Mouse (Mus musculus) midbrain, embryonic 13.5 days (tissue): ENCODE results near the gene Hoxc6. TPM values are rescaled to one million over a fixed set of nuclear protein-coding genes. Genes with fewer than 3 reads are reported as not detected.

Experiments
- ATAC-seq: fragments of 200-750 bp; cut with Nextera tagmentation; 2 replicates; pipeline ENCODE4 v1.8.0; 2017; ENCODE audit warnings: mild to moderate bottlenecking, moderate TSS enrichment, moderate library complexity
- H3K27ac ChIP-seq: fragments of 300-500 bp; sonication (generic); 2 replicates; pipeline ENCODE4 v1.5.1; 2015; ENCODE audit warnings: inconsistent platforms, mild to moderate bottlenecking, moderate library complexity
- H3K27me3 ChIP-seq: fragments of 300-500 bp; sonication (generic); 2 replicates; pipeline ENCODE4 v1.6.1; 2015; ENCODE audit warnings: mild to moderate bottlenecking, inconsistent platforms
- H3K36me3 ChIP-seq: fragments of 300-500 bp; sonication (generic); 2 replicates; pipeline ENCODE4 v1.6.1; 2015; ENCODE audit warnings: mild to moderate bottlenecking, inconsistent platforms
- H3K4me1 ChIP-seq: fragments of 300-500 bp; sonication (generic); replicated peaks from 2 replicates; pipeline ENCODE4 v1.6.1; 2015; ENCODE audit warnings: inconsistent platforms
- H3K4me2 ChIP-seq: fragments of 300-500 bp; sonication (generic); replicated peaks from 2 replicates; pipeline ENCODE4 v1.6.1; 2015; ENCODE audit warnings: moderate library complexity, mild to moderate bottlenecking, inconsistent platforms
- H3K4me3 ChIP-seq: fragments of 300-500 bp; sonication (generic); replicated peaks from 2 replicates; pipeline ENCODE4 v1.5.1; 2015; ENCODE audit warnings: mild to moderate bottlenecking, inconsistent platforms
- H3K9ac ChIP-seq: fragments of 300-500 bp; sonication (generic); replicated peaks from 2 replicates; pipeline ENCODE4 v1.6.1; 2015; ENCODE audit warnings: mild to moderate bottlenecking, inconsistent platforms
- H3K9me3 ChIP-seq: fragments of 300-500 bp; sonication (generic); 2 replicates; pipeline ENCODE4 v1.6.1; 2016; ENCODE audit warnings: mild to moderate bottlenecking, inconsistent platforms
- WGBS: fragments of 180-500 bp; shearing (Covaris S2); methylation state at CpG from one replicate; pipeline ENCODE4 v1.1.7; 2015; 5-methylcytosine and 5-hydroxymethylcytosine counted together
- polyA plus RNA-seq: library from polyadenylated mRNA; unstranded; fragments of >200 nt; fragmentation: Nextera tagmentation; extraction: Ambion mirVana; gene quantifications from 2 replicates; pipeline ENCODE4 v1.2.1, GENCODE M21; 2015

Gene Hoxc6
- polyA plus RNA-seq, result not detected in 2 replicates

DNA sequence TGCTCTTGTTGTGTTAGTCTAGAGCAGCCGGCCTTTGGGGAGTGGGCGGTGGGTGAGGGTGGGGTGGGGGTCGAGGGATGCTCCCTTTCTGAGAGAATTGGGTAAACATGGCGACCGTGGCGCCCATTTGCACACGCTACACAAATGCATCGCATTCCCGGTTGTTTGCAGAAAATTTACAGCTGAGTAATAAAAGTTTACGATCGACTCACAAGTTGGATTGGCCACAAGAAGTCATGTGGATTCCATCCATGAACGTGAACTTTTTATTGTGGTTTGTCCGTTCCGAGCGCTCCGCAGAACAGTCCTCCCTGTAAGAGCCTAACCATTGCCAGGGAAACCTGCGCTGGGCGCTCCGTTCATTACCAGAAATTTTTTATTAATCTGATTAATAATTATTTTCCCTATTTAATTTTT, at the start of gene Hoxc6:
Gene Hoxc6, plus strand, starts transcription at position 319 of the 417 bp plus-strand sequence.
- H3K4me2 ChIP-seq, result peak within 1 kb of the TSS; percentile 48
- no peak for ATAC-seq
- 1% methylated on average over 19 of the region's 19 CpGs for WGBS
- peaks cover 7% of the 10 kb centered on the region for H3K4me1 ChIP-seq
- no peak within 1 kb of the TSS for H3K9ac ChIP-seq
- no peaks in the 10 kb centered on the region for H3K36me3 ChIP-seq
- H3K9me3 ChIP-seq, result no peaks in the 10 kb centered on the region
- peaks cover 99% of the 10 kb centered on the region for H3K27me3 ChIP-seq
- no peak within 1 kb of the TSS for H3K27ac ChIP-seq
- H3K4me3 ChIP-seq, result peak within 1 kb of the TSS; percentile 30

DNA sequence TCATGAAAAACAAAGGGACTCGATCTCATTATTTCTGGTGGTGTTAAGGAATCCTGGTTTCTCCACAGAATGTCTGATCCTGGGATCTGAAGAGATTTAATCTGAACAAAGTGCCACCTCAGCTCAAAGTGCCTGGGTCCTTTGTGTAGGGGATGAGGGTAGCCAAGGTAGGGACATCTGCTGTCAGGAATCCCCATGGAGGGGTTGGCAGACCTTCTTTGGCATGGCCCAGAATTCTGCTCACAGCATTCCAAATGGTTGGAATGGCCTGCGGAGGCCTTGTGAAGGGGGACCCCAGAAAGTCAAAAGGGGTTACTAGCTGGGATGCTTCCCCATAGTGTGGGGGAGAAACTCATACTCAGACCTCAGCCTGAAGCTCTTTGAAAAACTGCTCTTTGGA, 49.2 kb upstream of the Hoxc6 start:
- Histone ChIP-seq H3K4me2 (no peak overlapping the region), H3K36me3 (no peaks in the 10 kb centered on the region), H3K9me3 (no peaks in the 10 kb centered on the region), H3K9ac (no peak overlapping the region), H3K4me1 (no peaks in the 10 kb centered on the region), H3K27me3 (peaks cover 100% of the 10 kb centered on the region), H3K27ac (no peak overlapping the region), H3K4me3 (no peak overlapping the region)
- no peak for ATAC-seq
- WGBS, result 5% methylated on average over 2 of the region's 2 CpGs

DNA sequence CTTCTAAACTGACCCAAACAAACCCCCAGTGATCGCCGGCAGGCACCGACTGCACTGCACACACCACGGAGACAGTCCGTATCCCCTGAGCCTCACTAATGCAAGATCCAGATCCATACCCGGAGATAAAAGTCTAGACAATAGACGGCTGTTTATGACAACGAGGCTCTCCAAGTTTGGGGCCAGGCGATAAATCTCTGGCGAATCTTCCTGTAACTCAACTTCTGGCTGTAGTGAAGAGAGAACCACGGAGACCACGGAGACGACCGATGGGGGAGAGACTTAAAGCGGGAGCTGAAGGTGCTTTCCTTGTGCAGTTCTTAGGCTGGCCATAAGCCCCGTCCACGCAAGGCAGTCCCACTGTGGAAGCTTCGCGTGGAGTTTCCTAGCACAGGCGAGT, 48.4 kb upstream of the Hoxc6 start:
- Histone ChIP-seq H3K9ac (no peak overlapping the region), H3K4me1 (no peaks in the 10 kb centered on the region), H3K4me3 (no peak overlapping the region), H3K27ac (no peak overlapping the region), H3K36me3 (no peaks in the 10 kb centered on the region), H3K9me3 (no peaks in the 10 kb centered on the region), H3K4me2 (no peak overlapping the region), H3K27me3 (peaks cover 100% of the 10 kb centered on the region)
- ATAC-seq, result no peak
- WGBS, result 2% methylated on average over 20 of the region's 20 CpGs

DNA sequence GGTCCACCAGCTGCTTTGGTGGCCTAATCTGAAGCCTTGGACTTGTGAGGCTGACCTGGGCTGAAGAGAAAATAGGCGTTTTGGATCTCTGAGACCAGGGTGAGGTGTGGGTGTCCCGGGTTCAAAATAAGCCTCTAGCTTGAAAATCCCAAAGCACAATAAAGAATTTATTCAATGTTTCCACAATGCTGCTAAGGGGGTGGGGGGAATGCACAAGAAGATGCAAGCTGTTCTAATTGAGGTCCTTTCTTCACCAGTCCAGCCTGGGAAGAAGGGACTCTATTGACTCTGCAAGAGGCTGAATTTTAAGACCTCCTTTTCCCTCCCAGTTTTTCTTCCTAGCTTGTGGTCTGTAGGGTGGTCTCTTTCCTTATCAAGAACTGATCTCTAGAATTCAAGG, 47.2 kb upstream of the Hoxc6 start:
- WGBS, result 12% methylated on average over 2 of the region's 2 CpGs
- no peak overlapping the region for H3K9ac ChIP-seq
- no peaks in the 10 kb centered on the region for H3K4me1 ChIP-seq
- H3K4me2 ChIP-seq, result no peak overlapping the region
- H3K4me3 ChIP-seq, result no peak overlapping the region
- no peaks in the 10 kb centered on the region for H3K9me3 ChIP-seq
- H3K27me3 ChIP-seq, result peaks cover 100% of the 10 kb centered on the region
- no peak overlapping the region for H3K27ac ChIP-seq
- ATAC-seq, result no peak
- H3K36me3 ChIP-seq, result no peaks in the 10 kb centered on the region

DNA sequence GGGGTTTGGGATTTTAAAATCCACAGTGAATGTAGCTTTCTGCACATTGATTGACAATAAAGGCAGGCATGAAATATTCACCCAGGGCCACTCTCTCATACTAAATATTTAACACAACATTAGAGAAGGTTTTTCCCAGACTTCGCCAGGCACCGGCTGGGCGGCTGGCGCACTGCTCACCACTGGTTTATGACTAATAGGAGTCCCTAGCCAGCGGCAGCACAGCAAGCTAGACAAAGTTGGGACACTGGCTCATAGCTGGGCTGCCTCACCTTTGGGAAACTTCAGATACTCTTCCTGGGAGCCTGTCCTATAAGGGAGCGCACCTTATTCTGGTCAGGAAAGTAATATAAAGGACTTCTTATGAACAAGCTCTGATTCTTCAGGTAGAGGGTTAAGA, 44.5 kb upstream of the Hoxc6 start:
- Histone ChIP-seq H3K4me1 (no peaks in the 10 kb centered on the region), H3K27ac (no peak overlapping the region), H3K4me3 (no peak overlapping the region), H3K36me3 (no peaks in the 10 kb centered on the region), H3K27me3 (peaks cover 100% of the 10 kb centered on the region), H3K9me3 (no peaks in the 10 kb centered on the region), H3K4me2 (no peak overlapping the region), H3K9ac (no peak overlapping the region)
- no peak for ATAC-seq
- WGBS, result 3% methylated on average over 6 of the region's 6 CpGs

DNA sequence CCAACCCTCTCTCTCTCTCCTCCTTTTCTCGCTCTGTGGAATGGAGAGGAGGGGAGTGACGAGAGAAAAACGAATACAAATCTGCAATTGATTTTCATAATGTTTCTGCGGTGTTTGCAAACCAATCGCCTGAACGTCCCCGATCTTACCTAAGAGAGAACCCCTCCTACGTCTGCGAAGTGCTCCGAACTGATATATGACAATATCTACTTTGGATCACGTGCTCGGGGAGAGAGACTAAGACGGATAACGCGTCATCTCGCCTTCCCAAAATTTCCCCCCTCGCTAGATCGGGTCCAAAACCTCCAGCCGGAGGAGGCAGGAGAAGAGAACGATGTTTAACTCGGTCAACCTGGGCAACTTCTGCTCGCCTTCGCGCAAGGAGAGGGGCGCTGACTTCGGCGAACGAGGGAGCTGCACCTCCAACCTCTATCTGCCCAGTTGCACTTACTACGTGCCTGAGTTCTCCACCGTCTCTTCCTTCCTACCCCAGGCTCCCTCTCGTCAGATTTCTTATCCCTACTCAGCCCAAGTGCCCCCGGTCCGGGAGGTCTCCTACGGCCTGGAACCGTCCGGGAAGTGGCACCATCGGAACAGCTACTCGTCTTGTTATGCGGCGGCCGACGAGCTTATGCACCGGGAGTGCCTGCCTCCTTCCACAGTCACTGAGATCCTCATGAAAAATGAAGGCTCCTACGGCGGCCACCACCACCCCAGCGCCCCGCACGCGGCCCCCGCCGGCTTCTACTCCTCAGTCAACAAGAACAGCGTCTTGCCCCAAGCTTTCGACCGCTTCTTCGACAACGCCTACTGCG, 43.7 kb upstream of the Hoxc6 start, which contains the start of gene Hoxc11:
Gene Hoxc11, plus strand, starts transcription at position 236 of the 815 bp plus-strand sequence.
- Histone ChIP-seq H3K27ac (no peak within 1 kb of the TSS), H3K36me3 (no peaks in the 10 kb centered on the region), H3K4me2 (no peak within 1 kb of the TSS), H3K4me3 (no peak within 1 kb of the TSS), H3K9me3 (no peaks in the 10 kb centered on the region), H3K4me1 (no peaks in the 10 kb centered on the region), H3K9ac (no peak within 1 kb of the TSS), H3K27me3 (peaks cover 99% of the 10 kb centered on the region)
- ATAC-seq, result no peak
- WGBS, result under 1% methylated on average over 56 of the region's 57 CpGs

DNA sequence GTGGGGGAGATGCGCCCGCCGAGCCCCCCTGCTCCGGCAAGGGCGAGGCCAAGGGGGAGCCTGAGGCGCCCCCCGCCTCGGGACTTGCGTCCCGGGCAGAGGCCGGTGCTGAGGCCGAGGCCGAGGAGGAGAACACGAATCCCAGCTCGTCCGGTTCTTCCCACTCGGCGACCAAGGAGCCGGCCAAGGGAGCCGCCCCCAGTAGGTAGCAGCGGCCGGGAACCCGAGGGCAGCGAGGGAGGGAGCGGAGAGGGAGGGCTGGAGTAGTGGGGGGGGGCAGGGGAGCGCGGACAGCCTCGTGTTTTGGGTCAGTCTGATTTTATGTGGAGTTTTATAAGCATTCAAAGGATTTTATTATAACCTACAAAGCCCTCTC, 43.1 kb upstream of the Hoxc6 start:
- H3K36me3 ChIP-seq, result no peaks in the 10 kb centered on the region
- H3K4me3 ChIP-seq, result no peak overlapping the region
- H3K27ac ChIP-seq, result no peak overlapping the region
- peaks cover 99% of the 10 kb centered on the region for H3K27me3 ChIP-seq
- no peak for ATAC-seq
- H3K9me3 ChIP-seq, result no peaks in the 10 kb centered on the region
- no peak overlapping the region for H3K4me2 ChIP-seq
- WGBS, result 0% methylated on average over 28 of the region's 28 CpGs
- H3K4me1 ChIP-seq, result no peaks in the 10 kb centered on the region
- no peak overlapping the region for H3K9ac ChIP-seq

DNA sequence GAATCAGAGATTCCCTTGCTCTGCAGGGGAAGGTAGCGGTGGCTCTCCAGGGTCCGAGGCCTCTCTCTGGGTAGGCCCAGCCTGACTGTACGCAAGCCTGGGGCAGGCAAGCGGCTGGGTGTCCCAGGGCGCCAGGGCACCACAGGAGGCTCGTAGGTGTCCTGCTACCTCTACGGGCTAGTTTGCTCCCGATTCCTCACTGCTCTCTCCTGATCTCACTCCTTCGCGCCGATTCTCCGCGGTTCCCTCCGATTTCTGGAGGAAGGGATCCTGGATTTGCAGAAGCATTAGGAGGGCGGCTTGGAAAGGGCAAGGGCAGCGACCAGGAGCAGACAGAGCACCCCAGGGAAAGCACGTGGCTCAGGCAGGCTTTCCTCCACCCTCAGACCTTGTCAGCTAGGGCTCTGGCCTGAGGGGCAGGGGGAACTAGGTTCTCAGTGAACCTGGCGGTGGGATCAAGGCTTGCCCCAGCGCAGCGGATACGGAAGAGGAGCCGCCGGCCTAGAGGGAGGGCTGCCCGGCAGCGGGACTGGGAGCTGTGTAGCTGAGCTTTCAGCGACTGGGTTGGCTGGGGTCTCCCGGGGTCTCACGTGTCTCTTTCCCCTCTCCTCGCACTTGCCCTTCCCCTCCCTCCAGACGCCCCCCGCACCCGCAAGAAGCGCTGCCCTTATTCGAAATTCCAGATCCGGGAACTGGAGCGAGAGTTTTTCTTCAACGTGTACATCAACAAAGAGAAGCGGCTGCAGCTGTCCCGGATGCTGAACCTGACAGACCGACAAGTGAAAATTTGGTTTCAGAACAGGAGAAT, 42.0 kb upstream of the Hoxc6 start:
- no peak for ATAC-seq
- Histone ChIP-seq H3K36me3 (no peaks in the 10 kb centered on the region), H3K9ac (no peak overlapping the region), H3K4me3 (no peak overlapping the region), H3K9me3 (no peaks in the 10 kb centered on the region), H3K27me3 (peaks cover 99% of the 10 kb centered on the region), H3K4me1 (no peaks in the 10 kb centered on the region), H3K27ac (no peak overlapping the region), H3K4me2 (no peak overlapping the region)
- WGBS, result 1% methylated on average over 40 of the region's 40 CpGs

DNA sequence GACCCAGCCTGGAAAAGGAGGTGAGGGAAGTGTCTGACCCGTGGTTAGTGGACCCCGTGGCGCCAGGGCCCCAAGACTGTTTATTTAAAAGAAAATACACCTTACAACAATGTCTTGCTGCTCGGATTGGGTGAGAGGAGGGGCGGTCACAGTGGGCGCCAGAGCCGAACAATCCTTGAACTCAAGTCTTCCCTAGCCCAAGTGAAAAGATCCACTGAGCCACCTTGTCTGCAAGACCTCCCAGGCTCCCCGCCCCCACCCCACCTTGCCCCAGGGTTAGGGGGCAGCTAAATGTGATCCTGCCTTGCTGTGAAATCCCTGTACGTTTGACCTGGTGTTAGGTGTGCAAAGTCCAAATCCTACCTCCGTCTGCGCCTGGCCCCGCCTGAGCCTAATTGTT, 41.2 kb upstream of the Hoxc6 start:
- Histone ChIP-seq H3K4me1 (no peaks in the 10 kb centered on the region), H3K27ac (no peak overlapping the region), H3K4me2 (no peak overlapping the region), H3K36me3 (no peaks in the 10 kb centered on the region), H3K9ac (no peak overlapping the region), H3K9me3 (no peaks in the 10 kb centered on the region), H3K27me3 (peaks cover 99% of the 10 kb centered on the region), H3K4me3 (no peak overlapping the region)
- WGBS, result 1% methylated on average over 12 of the region's 12 CpGs
- no peak for ATAC-seq

DNA sequence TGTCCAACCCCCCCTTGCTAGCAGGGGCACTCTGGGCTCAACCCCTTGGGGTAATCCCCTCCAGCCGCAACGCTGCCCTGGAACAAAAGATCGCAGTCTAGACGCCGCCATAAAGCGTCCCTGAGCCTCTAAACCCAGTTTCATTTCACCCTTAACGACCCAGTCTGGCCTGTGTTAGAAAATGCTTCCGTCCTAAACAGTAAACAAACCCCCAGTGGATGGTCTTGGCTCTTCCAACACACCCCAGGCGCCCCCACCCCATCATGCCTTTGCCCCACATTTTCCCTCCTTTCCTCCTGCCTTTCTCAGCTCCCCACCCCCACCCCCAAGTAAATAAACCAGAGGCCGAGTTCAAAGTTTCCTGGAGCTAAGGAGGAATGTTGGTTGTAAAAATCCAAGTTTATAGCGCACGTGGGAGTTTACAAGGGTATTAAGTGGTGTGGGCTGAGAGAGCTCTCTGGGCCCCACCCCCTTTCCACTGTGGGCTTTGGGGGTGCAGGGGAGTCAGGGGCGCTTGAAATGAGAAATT, 38.3 kb upstream of the Hoxc6 start:
- WGBS, result 0% methylated on average over 13 of the region's 13 CpGs
- no peak overlapping the region for H3K9ac ChIP-seq
- no peak for ATAC-seq
- H3K4me3 ChIP-seq, result no peak overlapping the region
- H3K4me1 ChIP-seq, result no peaks in the 10 kb centered on the region
- H3K27ac ChIP-seq, result no peak overlapping the region
- peaks cover 98% of the 10 kb centered on the region for H3K27me3 ChIP-seq
- no peaks in the 10 kb centered on the region for H3K9me3 ChIP-seq
- no peaks in the 10 kb centered on the region for H3K36me3 ChIP-seq
- H3K4me2 ChIP-seq, result no peak overlapping the region

DNA sequence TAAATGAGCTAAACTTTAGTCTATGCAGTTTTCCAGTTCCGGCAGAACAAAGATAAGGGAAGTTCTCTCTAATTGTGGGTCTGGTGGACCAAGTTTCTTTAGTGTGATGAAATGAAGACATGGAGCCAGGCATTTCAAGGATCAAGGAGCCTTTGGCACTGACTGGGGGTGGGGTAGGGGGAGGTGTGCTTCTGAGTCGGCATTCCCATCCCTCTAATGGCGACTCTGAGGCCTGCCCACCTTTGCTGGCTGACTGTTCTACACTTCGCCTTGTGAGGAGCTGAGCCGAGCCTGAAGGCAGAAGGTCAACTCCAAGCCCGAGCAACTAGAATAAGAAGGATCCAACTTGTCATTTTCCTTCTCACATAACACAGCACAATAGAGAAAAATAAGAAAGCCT, 36.3 kb upstream of the Hoxc6 start:
- H3K4me2 ChIP-seq, result no peak overlapping the region
- H3K9ac ChIP-seq, result no peak overlapping the region
- no peak for ATAC-seq
- no peaks in the 10 kb centered on the region for H3K36me3 ChIP-seq
- H3K9me3 ChIP-seq, result no peaks in the 10 kb centered on the region
- WGBS, result 4% methylated on average over 6 of the region's 6 CpGs
- peaks cover 5% of the 10 kb centered on the region for H3K4me1 ChIP-seq
- H3K27me3 ChIP-seq, result peaks cover 98% of the 10 kb centered on the region
- no peak overlapping the region for H3K4me3 ChIP-seq
- H3K27ac ChIP-seq, result no peak overlapping the region

DNA sequence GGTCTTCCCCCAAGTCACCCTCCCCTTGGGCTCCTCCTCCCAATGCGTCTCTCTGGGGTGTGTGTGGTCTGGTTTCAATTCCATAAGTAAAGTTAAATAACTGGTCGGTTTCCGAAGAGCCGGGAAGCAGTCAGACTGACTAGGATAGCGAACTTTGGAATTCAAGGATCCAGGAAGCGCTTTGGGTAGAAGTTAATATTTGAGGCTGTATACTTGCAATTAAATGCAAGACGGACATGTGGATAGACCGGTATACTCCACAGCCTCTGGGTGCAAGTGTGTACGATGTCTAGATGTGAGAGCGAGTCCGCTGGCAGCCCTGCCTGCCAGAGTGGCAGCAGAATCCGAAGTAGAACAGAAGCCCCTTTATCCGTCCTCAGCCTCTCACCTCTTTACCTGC, 35.6 kb upstream of the Hoxc6 start:
- H3K9ac ChIP-seq, result no peak overlapping the region
- H3K27me3 ChIP-seq, result peaks cover 98% of the 10 kb centered on the region
- no peak overlapping the region for H3K27ac ChIP-seq
- no peak overlapping the region for H3K4me2 ChIP-seq
- H3K4me3 ChIP-seq, result no peak overlapping the region
- no peaks in the 10 kb centered on the region for H3K9me3 ChIP-seq
- peaks cover 5% of the 10 kb centered on the region for H3K4me1 ChIP-seq
- no peak for ATAC-seq
- H3K36me3 ChIP-seq, result no peaks in the 10 kb centered on the region
- 4% methylated on average over 13 of the region's 13 CpGs for WGBS
